In the genomic region with DNA sequence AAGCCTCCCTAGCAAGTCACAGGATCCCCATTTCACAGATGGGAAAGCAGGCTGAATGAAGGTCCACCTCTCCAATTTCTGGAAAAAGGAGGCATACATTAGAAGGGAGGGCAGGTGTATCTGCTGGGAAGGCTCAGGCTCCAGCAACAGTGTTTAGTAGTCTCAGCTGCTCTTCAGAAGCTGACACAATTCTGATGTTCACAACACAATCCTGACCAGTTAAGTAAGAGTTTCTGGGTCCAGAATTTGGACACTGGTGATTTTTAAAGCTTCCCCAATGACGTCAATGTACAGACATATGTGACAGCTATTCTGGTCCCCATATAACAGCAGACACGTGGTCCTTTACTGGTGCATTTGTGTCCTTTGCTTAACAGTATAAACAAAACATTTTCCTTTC, we compare ENCODE assay signal across 21 mouse cellular contexts.
DNase-seq lines count a peak whose midpoint lies in the region; ATAC-seq and TF ChIP-seq lines count a peak whose summit lies in the region.
"Had no signal": no experiment of that assay in that cellular context is flagged by ENCODE, and none has a peak within 500 bp of the region (broad histone marks: within the 10 kb centered on the region; RNA-seq: fewer than 3 reads in every experiment).

No protein-coding gene starts in this region.

- H3K27ac ChIP-seq in left cerebral cortex, adult 2 months, result 0 out of 2 replicates have a peak overlapping the region, but pooled peaks have one; percentile 9

- TF ChIP-seq CTCF in left cerebral cortex, adult 2 months (IDR thresholded peaks at IDR 0.05), result no peak

- DNase-seq in frontal cortex, postnatal 10 days (ENCODE audit: low spot score in 2 of 2), result no peak
- peak; percentile 52 for DNase-seq in heart, adult 11 months
- DNase-seq in heart, adult 9 months (ENCODE audit: low spot score in 2 of 2), result no peak
- DNase-seq in left cerebral cortex, adult 2 months (ENCODE audit: extremely low spot score in 1 of 2, low spot score in 2 of 2), result no peak
- no peak for DNase-seq in left cerebral cortex, postnatal 10 days (ENCODE audit: extremely low spot score in 1 of 2, low spot score in 2 of 2)
- DNase-seq in brain, adult 2 months (ENCODE audit: low read depth, low spot score), result peak; percentile 18
- DNase-seq: adrenal gland, adult 2 months; adrenal gland, adult 8-10 months; adrenal gland, postnatal 10 days; adrenal gland, postnatal 14 days; adrenal gland, postnatal 25 days; adrenal gland, postnatal 36 days; B cell, adult 2 months; cerebellum, adult 11 months; cerebellum, adult 11-12 months; cerebellum, adult 18-20 months; cerebellum, adult 2 months had no signal

- intact Hi-C loops in left cerebral cortex, adult 2 months (cut with DNase I), result no loop called here
- intact Hi-C loops in left cerebral cortex, postnatal 10 days (cut with DNase I), result no loop called here

- no peak overlapping the region for H3K4me3 ChIP-seq in left cerebral cortex, adult 2 months

- peak; percentile 58 for ATAC-seq in frontal cortex, adult (ENCODE audit: low TSS enrichment)
- no peak for ATAC-seq in CD4-positive, CD25-positive, alpha-beta regulatory T cell, adult 4 months
- ATAC-seq: activated CD4-positive, CD25-positive, alpha-beta regulatory T cell, adult 4 months; Patski had no signal

Comparison
In these comparisons a context has a peak if more than half of its experiments do, and no peak if none do; other contexts are left out.
1. DNase-seq: peak in heart, adult 11 months (single experiment) and brain, adult 2 months (single experiment); none in frontal cortex, postnatal 10 days (0 of 2), heart, adult 9 months (0 of 2), left cerebral cortex, adult 2 months (0 of 2) and left cerebral cortex, postnatal 10 days (0 of 2).